Mouse (Mus musculus) liver, adult 2 months (tissue): ENCODE measurements around the gene Tmem132b.

Experiments
- CTCF ChIP-seq: fragments of 200-500 bp; IDR thresholded peaks from 2 replicates; pipeline ENCODE4 v1.5.1; 2011; ENCODE audit warnings: low read depth, low read length, control low read depth
- POLR2A ChIP-seq: fragments of 200-500 bp; IDR thresholded peaks from 2 replicates; pipeline ENCODE4 v1.6.1; 2011; ENCODE audit warnings: low read length, control low read depth; ENCODE audit not compliant: insufficient read depth; ENCODE audit errors: extremely low read depth

- TF ChIP-seq CTCF (no peak), POLR2A (no peak)
Measured at GRCm38 (mm10) chr5:125563492-125563891, 31.9 kb downstream of the Tmem132b start.
